8 mouse cellular contexts compared by ENCODE assay signal in genomic region chr7:31082831-31083588, GRCm38 (mm10). TPM values are rescaled to one million over a fixed set of nuclear protein-coding genes. Genes with fewer than 3 reads are reported as not detected.
DNase-seq lines count a peak whose midpoint lies in the region; ATAC-seq and TF ChIP-seq lines count a peak whose summit lies in the region.

No protein-coding gene starts in this region.

- 0 out of 2 replicates have a peak overlapping the region, but pooled peaks have one; percentile 12 for H3K9ac ChIP-seq in lung, embryonic 16.5 days (ENCODE audit: low read length)

- H3K36me3 ChIP-seq in kidney, adult 2 months (ENCODE audit: control insufficient read depth, insufficient read depth, low read length), result no peaks in the 10 kb centered on the region
- no peaks in the 10 kb centered on the region for H3K36me3 ChIP-seq in lung, embryonic 16.5 days (ENCODE audit: control insufficient read depth, insufficient read depth, low read length)
- H3K36me3 ChIP-seq in thymus, adult 2 months (ENCODE audit: control insufficient read depth, insufficient read depth, low read length), result no peaks in the 10 kb centered on the region

- intact Hi-C loops in heart, postnatal 14 days (cut with DNase I), result no loop called here

- 0 out of 2 replicates have a peak, but pooled peaks have one; percentile 4 for ATAC-seq in lung, embryonic 16.5 days (ENCODE audit: low read depth)

- no peaks in the 10 kb centered on the region for H3K9me3 ChIP-seq in lung, embryonic 16.5 days (ENCODE audit: control insufficient read depth, low read length)

- peak; percentile 35 for DNase-seq in kidney, adult 2 months
- no peak for DNase-seq in kidney, adult 8-10 months
- peak; percentile 68 for DNase-seq in adrenal gland, postnatal 10 days
- DNase-seq in cerebellum, postnatal 25 days, result peak; percentile 73 to 75
- peak; percentile 75 to 76 for DNase-seq in heart, postnatal 14 days
- no peak for DNase-seq in B cell, adult 2 months
- DNase-seq in thymus, adult 2 months, result no peak

- H3K4me3 ChIP-seq in kidney, adult 2 months (ENCODE audit: insufficient read depth, low read depth, low read length), result no peak overlapping the region
- H3K4me3 ChIP-seq in lung, embryonic 16.5 days (ENCODE audit: low read length), result no peak overlapping the region
- no peak overlapping the region for H3K4me3 ChIP-seq in thymus, adult 2 months (ENCODE audit: control insufficient read depth, insufficient read depth, low read length)

- H3K4me2 ChIP-seq in lung, embryonic 16.5 days (ENCODE audit: low read depth, low read length), result no peak overlapping the region

- H3K4me1 ChIP-seq in kidney, adult 2 months (ENCODE audit: control insufficient read depth, insufficient read depth, low read length), result no peaks in the 10 kb centered on the region
- peaks cover 9% of the 10 kb centered on the region for H3K4me1 ChIP-seq in lung, embryonic 16.5 days (replicated peaks; ENCODE audit: control insufficient read depth, insufficient read depth, low read length)
- H3K4me1 ChIP-seq in thymus, adult 2 months (replicated peaks; ENCODE audit: control insufficient read depth, insufficient read depth, low read length), result peaks cover 13% of the 10 kb centered on the region

- 63% methylated on average over 14 of the region's 14 CpGs for WGBS in kidney, adult 2 months
- 62% methylated on average over 14 of the region's 14 CpGs for WGBS in lung, embryonic 16.5 days
- WGBS in thymus, adult 2 months, result 83% methylated on average over 14 of the region's 14 CpGs

- no peak overlapping the region for H3K27ac ChIP-seq in kidney, adult 2 months (ENCODE audit: insufficient read depth, low read depth, low read length)
- no peak overlapping the region for H3K27ac ChIP-seq in lung, embryonic 16.5 days (ENCODE audit: low read length)
- H3K27ac ChIP-seq in thymus, adult 2 months (ENCODE audit: control insufficient read depth, insufficient read depth, low read length), result no peak overlapping the region

- H3K27me3 ChIP-seq in kidney, adult 2 months (replicated peaks; ENCODE audit: control insufficient read depth, insufficient read depth, low read length), result no peaks in the 10 kb centered on the region
- H3K27me3 ChIP-seq in lung, embryonic 16.5 days (ENCODE audit: control insufficient read depth, insufficient read depth, low read depth, low read length), result no peaks in the 10 kb centered on the region
- H3K27me3 ChIP-seq in thymus, adult 2 months (ENCODE audit: control insufficient read depth, insufficient read depth, low read length), result no peaks in the 10 kb centered on the region

- TF ChIP-seq POLR2A in kidney, adult 2 months (IDR thresholded peaks at IDR 0.05; ENCODE audit: low read depth, low read length), result no peak
- no peak for TF ChIP-seq POLR2A in thymus, adult 2 months (IDR thresholded peaks at IDR 0.05; ENCODE audit: control insufficient read depth, extremely low read depth, insufficient read depth, low read length, poor library complexity)

- no peak for TF ChIP-seq CTCF in kidney, adult 2 months (conservative IDR thresholded peaks at IDR 0.05; ENCODE audit: insufficient read depth, insufficient read length, low read depth, low read length)
- no peak for TF ChIP-seq CTCF in thymus, adult 2 months (IDR thresholded peaks at IDR 0.05; ENCODE audit: borderline replicate concordance, control insufficient read depth, extremely low read depth, insufficient read depth, low read length, poor library complexity)

RNA-seq across cellular contexts. Expression of gene Fxyd3, which starts 6.5 kb away (rescaled TPM):
- 4.8 and 5.1 TPM in 2 replicates for polyA plus RNA-seq in kidney, adult 2 months (2012; rRNA removed)
- 1 to 10 TPM; 4.0 to 5.6 TPM for total RNA-seq in adrenal gland, postnatal 10 days (2021)
- 1 to 10 TPM; 2.7 to 5.2 TPM for total RNA-seq in heart, postnatal 14 days (2021)
- 76.9 and 84.8 TPM in 2 replicates for polyA plus RNA-seq in lung, embryonic 16.5 days (2015; fragmentation: Nextera tagmentation; extraction: Ambion mirVana)
- 23.5 and 34.7 TPM in 2 replicates for polyA plus RNA-seq in thymus, adult 2 months (2012; rRNA removed)

RNA-seq across cellular contexts. Expression of gene Lgi4, which starts 23.9 kb away (rescaled TPM):
- 0.99 and 2.2 TPM in 2 replicates for polyA plus RNA-seq in kidney, adult 2 months (2012; rRNA removed)
- total RNA-seq in adrenal gland, postnatal 10 days (2021), result 1 to 10 TPM; 6.1 to 7.0 TPM
- 1 to 10 TPM; 2.8 to 3.5 TPM for total RNA-seq in heart, postnatal 14 days (2021)
- 0.14 and 0.38 TPM in 2 replicates for polyA plus RNA-seq in lung, embryonic 16.5 days (2015; fragmentation: Nextera tagmentation; extraction: Ambion mirVana)
- 1.1 and 1.8 TPM in 2 replicates for polyA plus RNA-seq in thymus, adult 2 months (2012; rRNA removed)

RNA-seq across cellular contexts. Expression of gene Fxyd1, which starts 26.0 kb away (rescaled TPM):
- 107 and 119 TPM in 2 replicates for polyA plus RNA-seq in kidney, adult 2 months (2012; rRNA removed)
- 100 to 1,000 TPM; 353 to 358 TPM for total RNA-seq in adrenal gland, postnatal 10 days (2021)
- 100 to 1,000 TPM; 712 to 747 TPM for total RNA-seq in heart, postnatal 14 days (2021)
- 105 and 119 TPM in 2 replicates for polyA plus RNA-seq in lung, embryonic 16.5 days (2015; fragmentation: Nextera tagmentation; extraction: Ambion mirVana)
- polyA plus RNA-seq in thymus, adult 2 months (2012; rRNA removed), result 46.4 and 107 TPM in 2 replicates

RNA-seq across cellular contexts. Expression of gene Fxyd7, which starts 31.7 kb away (rescaled TPM):
- 1.8 and 2.2 TPM in 2 replicates for polyA plus RNA-seq in kidney, adult 2 months (2012; rRNA removed)
- 10 to 100 TPM in 1 of 2 experiments, 1 to 10 TPM in 1; 7.5 to 18.2 TPM for total RNA-seq in adrenal gland, postnatal 10 days (2021)
- 1 to 10 TPM; 1.1 to 1.3 TPM for total RNA-seq in heart, postnatal 14 days (2021)
- 4.9 and 5.6 TPM in 2 replicates for polyA plus RNA-seq in lung, embryonic 16.5 days (2015; fragmentation: Nextera tagmentation; extraction: Ambion mirVana)
- 1.4 and 2.2 TPM in 2 replicates for polyA plus RNA-seq in thymus, adult 2 months (2012; rRNA removed)

RNA-seq across cellular contexts. Expression of gene Hpn, which starts 32.1 kb away (rescaled TPM):
- polyA plus RNA-seq in kidney, adult 2 months (2012; rRNA removed), result 626 and 739 TPM in 2 replicates
- total RNA-seq in adrenal gland, postnatal 10 days (2021), result 10 to 100 TPM; 25.1 to 65.2 TPM
- total RNA-seq in heart, postnatal 14 days (2021), result 1 to 10 TPM; 2.1 to 2.3 TPM
- 17.4 and 23.2 TPM in 2 replicates for polyA plus RNA-seq in lung, embryonic 16.5 days (2015; fragmentation: Nextera tagmentation; extraction: Ambion mirVana)
- polyA plus RNA-seq in thymus, adult 2 months (2012; rRNA removed), result 7.0 and 8.2 TPM in 2 replicates

Comparison
In these comparisons a context has a peak if more than half of its experiments do, and no peak if none do; other contexts are left out.
1. DNase-seq: peak in kidney, adult 2 months (single experiment), adrenal gland, postnatal 10 days (single experiment), cerebellum, postnatal 25 days (2 of 2) and heart, postnatal 14 days (2 of 2); none in kidney, adult 8-10 months (0 of 2), B cell, adult 2 months (0 of 2) and thymus, adult 2 months (single experiment).